Mouse (Mus musculus): ENCODE measurements at regions not wholly inside any gene's neighbourhood (a gene's known extent, or its start where the extent isn't known, plus 50 kb on each side); places are given as distances from the start of the nearest gene placed in this dataset.

DNA sequence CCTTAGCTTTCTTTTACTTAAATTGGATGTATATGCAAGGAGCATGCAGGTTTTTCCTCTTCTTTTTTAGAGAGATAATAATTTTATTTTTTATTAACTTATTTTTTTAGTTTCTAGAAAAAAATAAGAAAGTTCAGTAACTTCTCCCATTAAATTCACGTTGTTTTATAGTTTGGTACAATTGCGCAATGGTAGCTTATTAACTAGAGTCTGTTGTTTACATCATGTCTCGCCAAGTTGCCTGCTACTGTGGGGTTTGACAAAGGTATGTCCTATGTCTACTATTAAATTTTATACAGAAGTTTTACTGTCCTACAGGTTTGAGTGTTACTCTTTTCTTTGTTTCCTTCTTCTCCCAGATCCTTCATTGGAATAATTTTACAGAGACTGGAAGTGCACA lies 313.6 kb downstream of the Klf5 start:
- DNase-seq (ENCODE audit: low read depth, low spot score), result no peak

DNA sequence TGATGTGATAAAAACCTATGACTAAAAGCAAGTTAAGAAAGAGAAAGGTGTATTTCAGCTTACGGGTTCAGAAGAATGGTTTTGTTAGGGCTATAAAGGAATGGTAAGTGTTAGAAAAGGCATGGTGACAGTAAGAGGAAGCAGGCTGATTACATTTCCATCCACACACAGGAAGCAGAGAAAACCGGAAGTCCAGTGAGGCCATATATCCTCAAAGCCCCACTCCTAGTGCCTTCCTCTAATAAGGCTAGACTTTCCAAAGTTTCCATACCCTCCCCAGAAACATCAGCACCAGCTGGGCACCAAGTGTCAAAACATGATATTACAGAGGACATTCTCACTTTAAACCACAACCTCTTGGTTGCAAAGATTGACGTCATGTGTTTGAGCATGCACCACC lies 316.3 kb downstream of the Klf5 start:
- no peak for DNase-seq (ENCODE audit: low read depth, low spot score)

DNA sequence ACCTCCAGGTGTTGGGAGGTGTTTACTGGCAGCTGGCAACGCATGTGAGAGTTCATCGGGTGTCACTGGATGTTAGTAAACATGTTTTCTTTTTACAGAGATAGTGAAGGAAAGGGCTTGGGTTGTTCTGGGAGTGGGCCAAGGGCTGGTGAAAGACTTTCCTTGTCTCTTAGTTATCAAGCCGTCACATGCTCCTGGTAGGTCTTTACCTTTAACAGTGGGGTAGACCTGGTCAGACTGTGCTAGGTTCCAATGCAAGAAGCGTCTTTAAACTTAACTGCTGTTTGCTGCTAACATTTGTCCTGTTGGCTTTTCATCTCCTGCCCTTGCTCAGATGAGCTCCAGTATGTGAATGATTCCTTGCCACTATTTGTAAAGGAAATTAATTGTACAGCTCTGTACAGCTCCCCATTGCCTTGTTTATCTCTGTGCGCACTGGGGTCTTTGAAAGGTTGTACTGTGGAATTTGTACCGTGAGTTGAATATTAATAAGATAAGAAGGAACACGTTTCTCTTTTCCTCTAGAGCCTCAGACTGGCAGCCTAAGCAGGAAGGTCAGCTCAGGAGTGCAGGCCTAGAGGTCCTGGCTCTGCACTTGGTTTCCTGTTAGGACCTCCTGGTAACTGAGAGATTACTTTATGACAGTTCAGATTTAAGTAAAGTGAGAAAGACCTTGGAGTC lies 318.3 kb downstream of the Klf5 start:
- no peak for DNase-seq (ENCODE audit: low read depth, low spot score)

DNA sequence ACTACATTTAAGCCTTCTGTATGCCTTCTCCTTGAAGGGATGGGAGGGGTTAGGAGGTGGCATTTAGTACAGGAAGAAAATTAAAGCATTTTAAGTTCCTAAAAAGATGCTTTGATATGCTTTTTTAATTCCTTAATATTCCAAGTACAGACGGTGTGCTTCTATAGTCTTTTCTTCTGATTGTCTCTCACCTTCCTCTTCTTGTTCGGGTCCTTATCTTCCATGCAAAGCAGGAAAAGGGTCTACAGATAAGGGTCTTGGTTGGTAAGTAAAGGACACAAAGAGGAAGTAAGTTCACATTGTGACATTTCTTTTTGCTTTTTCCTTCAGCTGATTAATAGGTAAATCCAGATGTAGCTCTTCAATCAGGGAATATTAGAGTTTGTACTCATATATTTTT lies 318.9 kb downstream of the Klf5 start:
- no peak for DNase-seq (ENCODE audit: low read depth, low spot score)

DNA sequence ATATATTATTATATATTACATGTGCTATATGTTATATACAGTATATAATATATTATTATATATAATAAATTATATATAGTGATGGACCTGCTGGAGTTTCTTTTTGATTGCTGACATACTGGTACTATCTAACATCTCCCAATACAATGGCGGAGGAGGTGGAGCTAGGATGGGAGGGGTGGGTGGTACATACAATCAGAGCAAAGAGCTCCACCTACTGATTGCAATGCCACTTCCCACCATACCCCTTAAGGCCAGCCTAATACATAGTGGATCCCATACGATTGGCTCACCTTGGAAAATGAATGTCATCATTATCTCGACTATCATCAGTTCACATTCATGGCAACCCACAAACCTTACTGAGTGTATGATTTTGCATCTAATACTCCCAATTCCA lies 323.0 kb downstream of the Klf5 start:
- DNase-seq (ENCODE audit: low read depth, low spot score), result no peak

DNA sequence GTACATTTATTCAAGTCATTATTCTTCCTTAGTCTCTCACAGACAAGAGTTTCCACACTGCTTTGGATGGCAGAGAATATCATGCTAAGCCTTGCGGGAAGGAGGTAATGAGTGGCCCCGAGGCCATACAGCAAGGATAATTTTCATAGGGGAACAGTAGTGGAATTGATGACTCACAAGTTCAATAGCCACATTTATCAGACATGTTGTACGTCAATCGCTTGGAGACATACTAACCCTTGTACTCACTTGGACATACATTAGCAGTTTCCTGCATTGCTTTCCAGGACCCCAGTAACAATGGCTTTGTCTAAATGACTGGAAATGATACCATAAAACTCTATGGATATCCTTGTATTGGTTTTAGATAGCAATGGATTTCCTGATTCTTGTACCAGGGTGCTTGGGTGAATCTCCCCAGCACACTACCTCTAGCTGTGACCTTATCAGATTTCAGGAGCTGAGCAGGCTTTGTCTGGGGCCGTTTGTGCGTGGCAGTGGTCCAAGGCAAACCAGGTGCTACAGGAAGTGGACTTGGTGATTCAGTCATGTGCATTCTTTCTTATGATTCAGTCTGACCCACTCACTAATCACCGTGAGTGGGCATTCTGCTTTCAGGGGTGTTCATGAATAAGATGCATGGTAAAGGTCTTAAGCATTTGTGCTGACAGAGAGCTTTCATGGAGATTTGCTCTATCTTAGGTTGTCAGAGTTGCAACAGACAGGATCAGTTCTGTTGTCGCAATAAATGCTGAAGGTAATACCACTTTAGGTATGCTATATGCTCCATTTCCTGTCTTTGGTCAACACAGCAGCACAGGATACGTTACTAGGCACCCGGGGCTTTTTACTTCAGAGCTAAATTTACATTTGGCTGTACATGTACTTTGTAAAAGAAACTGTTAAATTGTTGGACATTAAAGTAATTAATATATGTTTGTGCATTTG lies 326.2 kb downstream of the Klf5 start:
- DNase-seq (ENCODE audit: low read depth, low spot score), result no peak

DNA sequence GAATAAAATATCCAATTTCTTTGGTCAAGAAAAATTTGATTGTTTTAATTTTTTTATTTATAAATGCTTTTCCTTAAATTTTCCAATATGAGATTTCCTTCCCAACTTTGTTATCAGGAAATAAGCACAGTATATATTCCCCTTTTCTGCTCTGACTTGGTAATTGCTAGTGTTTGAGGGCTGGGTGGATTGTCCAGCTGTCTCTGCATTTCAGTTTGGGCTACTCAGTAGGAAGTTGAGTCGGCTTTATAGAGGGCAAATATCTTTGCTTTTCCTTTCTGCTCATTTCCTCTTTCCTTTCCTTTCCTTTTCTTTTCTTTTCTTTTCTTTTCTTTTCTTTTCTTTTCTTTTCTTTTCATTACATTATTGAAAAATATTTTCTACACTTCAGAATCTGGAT lies 329.1 kb downstream of the Klf5 start:
- DNase-seq (ENCODE audit: low read depth, low spot score), result no peak

DNA sequence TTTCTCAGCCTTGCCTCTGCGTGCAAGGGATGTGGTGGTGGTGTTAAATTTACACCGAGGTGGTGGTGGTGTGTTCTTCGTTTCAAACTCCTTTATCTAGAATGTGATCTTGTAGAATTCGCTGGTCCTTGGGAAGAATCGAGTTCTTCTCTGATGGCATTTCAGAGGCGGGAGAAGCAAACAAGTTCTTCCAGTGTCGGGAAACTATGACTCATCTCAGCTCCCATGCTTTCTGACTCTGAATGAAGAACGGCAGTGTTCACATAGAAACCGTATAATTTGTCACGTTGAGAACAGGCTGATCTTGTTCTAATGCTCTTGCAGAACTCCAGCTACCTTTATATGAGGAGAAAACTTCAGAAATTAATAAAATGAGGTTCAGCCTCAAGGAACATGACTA lies 332.6 kb downstream of the Klf5 start:
- DNase-seq (ENCODE audit: low read depth, low spot score), result no peak

DNA sequence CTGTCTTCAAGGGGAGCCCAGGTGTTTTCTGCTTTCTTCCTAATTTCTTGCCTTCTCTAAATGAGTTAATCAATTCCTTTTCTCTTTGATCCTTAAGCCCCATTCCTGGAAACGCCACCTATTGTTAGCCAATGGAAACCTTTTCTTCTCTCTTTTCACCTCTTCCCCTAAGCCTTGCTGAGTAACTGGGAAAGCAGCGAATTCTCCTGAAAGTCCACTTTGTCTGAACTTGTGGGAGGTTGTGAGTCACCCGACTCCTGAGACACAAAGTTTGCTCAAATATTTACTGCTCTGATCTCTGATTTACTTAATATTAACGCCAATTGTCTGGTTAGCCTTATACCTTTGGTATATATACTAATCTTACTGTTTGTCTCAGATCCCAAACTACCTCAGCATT lies 334.0 kb downstream of the Klf5 start:
- no peak for DNase-seq (ENCODE audit: low read depth, low spot score)

DNA sequence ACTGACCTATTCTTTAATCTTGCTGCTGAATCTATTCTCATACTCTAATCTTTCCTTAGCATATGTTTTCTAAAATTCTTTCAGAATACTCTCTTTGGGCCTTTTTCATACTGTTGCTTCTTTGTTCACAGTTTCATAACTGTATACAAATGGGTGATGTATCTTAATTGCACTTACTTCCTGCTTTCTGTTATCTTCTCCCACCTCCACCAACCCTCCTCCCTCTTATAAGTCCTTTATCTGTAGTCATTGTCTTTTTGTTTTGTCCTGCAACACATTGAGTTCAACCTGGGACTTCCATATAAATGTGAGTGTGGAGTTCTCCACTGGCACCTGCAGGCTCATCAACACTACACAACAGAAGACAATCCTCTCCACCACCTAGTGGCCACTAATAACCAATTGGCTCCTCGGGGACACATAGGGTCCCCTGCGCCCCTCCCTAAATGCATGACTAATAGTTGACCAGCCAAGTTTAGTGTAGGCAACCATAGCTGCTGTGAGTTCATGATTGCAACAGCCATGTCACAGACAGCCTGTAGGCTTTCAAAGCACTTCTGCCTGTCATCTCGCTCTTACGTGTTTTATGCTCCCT lies 337.2 kb downstream of the Klf5 start:
- DNase-seq (ENCODE audit: low read depth, low spot score), result no peak

DNA sequence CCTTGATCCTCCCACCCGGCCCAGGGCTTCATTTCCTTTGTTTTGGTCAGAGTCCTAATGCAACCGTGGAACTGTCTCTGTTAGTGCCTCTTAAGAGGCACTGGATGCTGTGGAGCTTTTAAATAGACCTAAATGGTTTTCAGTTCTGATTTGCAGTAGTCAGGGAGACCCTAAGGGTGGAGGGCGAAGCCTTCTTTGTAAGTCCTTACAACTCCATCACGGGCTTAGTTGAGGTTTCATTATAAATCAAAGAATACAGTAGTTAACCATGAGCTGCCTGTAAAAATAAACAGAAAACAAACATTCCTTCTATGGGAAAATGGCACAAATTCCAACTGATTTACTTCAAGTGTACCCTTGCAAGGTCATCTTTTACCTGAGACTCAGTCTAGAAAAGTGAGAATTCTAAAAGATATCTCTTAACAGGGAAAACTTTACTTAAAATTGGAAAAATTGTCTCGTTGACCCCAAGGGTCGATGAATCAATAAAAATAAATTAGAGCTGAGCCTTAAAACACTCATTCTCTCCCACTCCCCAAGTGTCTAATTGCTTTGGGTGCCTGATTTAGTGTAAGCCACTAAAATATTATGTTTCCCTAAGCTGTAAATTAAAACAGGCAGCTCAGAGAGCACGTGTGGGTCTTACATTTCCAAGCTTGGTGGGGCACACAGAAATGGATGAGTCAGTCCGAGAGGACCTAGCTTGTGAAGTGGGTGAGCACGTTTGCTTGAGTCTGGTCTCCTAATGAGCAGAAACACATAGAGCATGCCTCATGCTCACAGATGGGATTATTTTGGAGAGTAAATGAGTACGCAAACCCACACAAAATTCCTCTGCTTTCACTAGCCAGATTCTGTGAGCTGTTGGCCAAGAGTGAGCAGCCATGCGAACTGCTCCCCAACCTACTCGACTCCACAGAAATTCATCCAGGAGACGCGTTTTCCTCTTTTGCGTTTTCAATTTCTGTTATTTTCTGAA lies 343.3 kb downstream of the Klf5 start:
- DNase-seq (ENCODE audit: low read depth, low spot score), result peak; percentile 7

DNA sequence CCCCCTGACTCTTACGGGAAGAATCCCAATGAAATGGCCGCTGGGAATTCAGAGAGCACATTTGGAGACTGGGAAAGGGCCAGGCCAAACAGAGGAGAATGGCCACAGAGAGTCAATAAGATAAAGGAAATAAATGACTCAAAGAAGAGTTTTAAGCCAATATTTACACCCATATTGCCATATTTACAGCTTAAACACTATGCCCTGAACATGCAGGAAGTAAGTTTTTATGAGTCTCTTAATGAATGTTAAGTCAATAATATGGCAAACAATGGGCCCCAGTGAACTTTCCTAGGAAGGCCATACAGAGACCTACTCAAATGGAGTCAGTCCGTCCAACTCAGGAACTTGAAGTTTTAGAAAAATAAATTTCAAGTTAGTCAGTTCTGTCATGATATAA lies 347.8 kb downstream of the Klf5 start:
- DNase-seq (ENCODE audit: low read depth, low spot score), result no peak

DNA sequence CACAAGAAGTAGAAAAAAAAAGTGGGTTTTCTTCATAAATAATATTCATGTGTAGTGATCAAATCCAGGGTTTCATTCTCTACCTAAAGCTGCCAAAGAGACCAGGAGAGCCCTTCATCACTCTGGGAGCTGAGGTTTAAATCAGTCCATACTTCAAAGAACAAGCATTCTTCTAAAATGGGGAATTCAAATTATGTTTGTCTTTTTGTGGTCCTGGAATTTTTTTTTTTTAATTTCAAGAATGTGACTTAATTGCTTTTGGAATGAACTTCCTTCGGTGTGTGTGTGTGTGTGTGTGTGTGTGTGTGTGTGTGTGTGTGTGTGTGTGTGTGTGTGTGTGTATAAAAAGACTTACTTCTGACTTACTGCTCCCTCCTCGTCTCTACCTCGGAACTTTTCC lies 375.9 kb downstream of the Klf5 start:
- no peak for DNase-seq (ENCODE audit: low read depth, low spot score)

DNA sequence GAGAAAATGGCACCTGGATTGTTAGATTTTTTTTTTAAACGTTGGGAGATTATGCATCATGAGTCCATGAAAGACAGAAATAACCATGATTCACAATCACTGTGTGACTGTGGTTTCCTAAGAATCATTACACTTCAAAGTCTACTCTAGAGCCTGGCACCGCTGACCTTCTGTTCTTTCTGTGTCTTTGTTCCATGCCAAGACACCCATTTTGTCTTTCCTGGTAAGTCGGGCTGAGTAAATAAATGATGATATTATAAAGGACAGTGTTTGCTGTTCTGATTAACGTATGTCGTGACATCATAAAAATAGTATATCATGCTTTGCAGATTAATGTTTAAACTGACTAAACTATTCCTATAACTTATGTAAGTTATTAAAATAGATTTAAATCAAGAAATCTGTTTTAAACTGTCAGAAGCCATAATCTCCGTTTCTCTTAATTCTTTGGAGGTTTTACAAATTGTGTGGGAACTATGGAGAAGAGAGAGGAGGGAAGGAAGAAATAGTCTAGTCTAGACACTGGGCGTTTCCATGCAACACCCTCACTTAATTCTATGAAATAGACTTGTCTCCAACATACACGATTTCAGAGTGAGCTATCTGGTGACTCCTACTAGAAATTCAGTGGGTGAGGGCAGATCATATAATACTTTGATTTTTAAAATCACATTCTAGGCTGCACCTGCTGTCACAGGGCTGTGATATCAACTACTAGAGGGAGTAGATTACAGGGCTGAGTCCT lies 388.7 kb downstream of the Klf5 start:
- DNase-seq (ENCODE audit: low read depth, low spot score), result no peak

DNA sequence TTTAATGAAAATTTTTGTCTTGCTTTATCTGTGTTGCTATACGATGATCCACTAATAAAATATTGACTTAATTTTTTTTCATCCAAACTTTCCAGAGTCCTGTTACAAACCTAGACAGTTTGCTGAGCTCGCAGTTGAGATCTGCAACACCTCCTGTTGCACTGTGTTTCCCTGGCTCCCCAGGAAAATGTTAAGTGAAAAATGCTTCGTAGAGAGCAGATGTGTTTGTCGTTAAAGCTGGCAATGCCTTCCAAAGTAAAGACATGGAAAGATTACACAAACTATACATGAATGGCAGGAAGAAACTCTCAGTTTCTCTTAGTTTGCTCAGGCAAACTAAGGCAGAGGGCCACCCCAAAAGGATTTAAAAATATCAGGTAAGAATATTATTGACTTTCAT lies 389.9 kb downstream of the Klf5 start:
- DNase-seq (ENCODE audit: low read depth, low spot score), result no peak

DNA sequence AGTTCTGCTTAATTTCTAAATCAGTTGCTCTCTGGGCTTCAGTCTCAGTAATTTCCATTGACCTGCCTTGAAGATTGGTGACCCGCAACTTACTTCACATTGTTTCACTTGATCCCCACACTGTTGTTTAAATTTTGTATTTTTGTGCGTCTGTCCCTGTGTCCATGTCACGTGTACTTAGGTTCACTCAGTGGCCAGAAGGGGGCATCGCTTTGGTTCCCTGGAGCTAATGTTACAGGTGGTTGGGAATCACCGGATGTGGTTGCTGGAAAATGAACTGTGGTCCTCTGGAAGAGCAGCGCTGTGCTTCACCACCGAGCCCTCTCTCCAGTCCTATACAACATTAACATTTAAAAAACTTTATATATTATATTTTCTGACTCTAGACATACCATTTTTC lies 397.8 kb downstream of the Klf5 start:
- DNase-seq (ENCODE audit: low read depth, low spot score), result no peak

DNA sequence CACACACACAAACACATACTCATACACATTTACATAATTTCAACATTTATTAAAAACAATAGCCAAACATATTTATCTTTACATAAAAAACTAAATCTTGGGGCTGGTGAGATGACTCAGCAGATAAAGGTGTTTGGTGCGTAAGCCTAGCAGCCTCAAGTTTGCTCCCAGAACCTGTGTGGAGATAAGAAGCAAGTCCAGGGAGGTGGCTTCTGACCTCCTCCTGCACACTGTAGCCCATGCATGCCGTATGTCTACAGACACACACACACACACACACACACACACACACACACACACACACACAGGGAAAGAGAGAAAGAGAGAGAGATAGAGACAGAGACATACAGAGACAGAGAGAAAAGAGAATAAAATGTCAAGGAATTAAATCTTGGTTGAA lies 401.1 kb downstream of the Klf5 start:
- DNase-seq (ENCODE audit: low read depth, low spot score), result no peak

DNA sequence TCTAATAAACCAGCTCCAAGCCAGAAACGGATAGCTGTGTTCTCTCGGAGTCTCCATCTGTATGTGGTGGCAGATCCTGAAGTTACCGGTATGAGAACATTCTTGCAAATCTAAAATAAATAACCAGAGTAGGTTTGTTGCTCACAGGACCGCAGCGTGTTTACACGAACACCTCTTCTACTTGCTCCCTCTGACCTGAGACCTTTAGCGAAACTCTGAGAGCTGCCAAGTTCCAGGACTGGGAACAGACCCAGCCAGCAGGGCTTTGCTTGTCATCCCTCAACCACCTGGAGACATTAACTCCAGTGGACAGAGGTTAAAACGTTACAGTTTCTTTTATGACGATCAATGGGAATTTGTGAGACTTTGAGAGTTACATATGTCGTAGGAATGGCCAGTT lies 407.5 kb downstream of the Klf5 start:
- DNase-seq (ENCODE audit: low read depth, low spot score), result no peak

DNA sequence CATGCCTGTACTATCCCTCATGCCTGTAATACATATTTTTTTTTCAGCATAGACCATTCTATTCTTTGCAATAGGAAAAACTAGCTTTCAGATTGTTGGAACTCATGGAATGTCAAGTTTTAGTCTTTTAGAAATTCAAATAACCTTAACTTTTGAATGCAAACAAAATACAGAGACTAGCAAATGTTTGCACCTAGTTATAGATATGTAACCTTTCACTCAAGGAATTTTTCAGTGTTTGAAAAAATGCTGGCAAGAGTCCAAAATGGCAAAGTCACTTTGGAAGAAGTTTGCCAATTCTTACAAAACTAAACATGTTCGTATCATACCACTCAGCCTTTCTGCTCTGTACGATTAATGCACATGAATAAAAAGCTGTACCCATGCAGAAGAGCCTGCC lies 409.6 kb downstream of the Klf5 start:
- no peak for DNase-seq (ENCODE audit: low read depth, low spot score)

DNA sequence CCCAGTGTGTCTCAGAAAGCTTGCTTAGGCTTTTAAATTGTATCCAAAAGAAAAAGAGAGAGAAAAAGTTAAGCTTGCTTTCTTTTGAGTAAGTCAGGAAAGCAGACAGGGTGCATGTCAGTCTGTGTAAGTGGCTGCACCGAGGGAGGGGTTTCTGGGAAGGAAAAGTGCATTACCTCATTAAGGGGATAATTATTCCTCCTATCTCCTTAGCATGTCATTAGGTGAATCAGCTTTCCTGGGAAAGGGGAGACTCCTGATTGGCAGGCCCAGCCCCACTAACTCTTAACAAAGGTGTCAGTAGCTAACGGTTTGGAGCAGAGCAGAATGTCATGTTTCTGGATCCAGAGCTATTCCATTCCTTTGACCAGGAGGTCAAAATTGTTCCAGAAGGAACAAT lies 411.3 kb downstream of the Klf5 start:
- DNase-seq (ENCODE audit: low read depth, low spot score), result no peak

DNA sequence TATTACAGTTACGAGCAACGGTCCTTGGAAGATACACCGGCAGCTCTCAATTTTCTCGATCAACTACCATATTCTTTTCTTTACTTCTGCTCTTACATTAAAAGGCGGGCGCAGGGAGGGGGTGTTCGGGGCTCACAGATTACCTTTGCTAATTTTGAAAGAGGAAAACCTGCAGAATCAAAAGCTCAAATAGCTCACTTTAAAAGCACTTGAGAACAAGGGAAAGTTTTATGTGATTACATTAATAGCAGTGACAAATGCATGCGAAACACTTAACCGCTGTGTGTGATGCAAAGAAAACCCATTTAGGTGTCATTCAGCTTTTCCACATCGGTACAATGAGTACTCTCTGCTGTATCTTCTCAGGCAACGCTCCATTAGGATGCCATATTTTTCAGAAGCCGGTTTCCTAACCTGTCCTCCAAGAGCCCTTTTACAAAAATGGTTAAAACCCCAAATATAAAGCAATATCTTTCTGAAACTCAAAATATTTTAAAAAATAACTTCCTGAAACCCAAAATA lies 412.2 kb downstream of the Klf5 start:
- no peak for DNase-seq (ENCODE audit: low read depth, low spot score)

Measured in forelimb bud, embryonic 11.5 days (tissue).